Mouse (Mus musculus) spleen, adult 2 months (tissue): Measurements from ENCODE around the gene Rptor.

Source experiments
- CTCF ChIP-seq: fragments of 200-500 bp; IDR thresholded peaks from 2 replicates; pipeline ENCODE4 v1.5.1; 2011; ENCODE audit warnings: mild to moderate bottlenecking, inconsistent platforms; ENCODE audit not compliant: insufficient read depth, insufficient read length, insufficient replicate concordance; ENCODE audit errors: extremely low read depth
- POLR2A ChIP-seq: fragments of 200-500 bp; IDR thresholded peaks from 2 replicates; pipeline ENCODE4 v1.6.1; 2011; ENCODE audit warnings: low read depth, low read length, inconsistent platforms

DNA sequence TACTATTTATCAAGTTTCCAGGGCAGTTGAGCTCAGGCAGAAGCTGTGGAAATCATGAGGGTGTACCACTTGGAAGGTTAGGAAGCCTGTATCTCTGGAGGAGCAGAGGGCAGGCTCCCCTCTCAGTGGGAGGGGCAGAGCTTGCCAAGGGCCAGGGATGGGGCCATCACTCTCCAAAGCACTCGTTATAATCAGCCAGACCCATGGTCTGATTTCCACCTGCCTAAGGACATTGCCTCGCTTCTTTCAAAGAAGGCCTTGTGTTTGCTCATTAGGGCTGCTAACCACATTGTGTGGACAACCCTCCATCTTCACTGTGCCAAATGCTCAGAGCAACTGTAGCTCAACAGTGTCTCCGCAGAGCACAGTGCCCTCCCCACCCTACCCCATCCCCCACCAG, 215.2 kb downstream of the Rptor start:
- TF ChIP-seq CTCF (no peak), POLR2A (no peak)
